Mouse (Mus musculus) thymus, adult 2 months (tissue): ENCODE data around the gene Schip1. TPM values are rescaled to one million over a fixed set of nuclear protein-coding genes. Genes with fewer than 3 reads are reported as not detected.

Experiments used
- DNase-seq: peaks from one replicate; pipeline ENCODE4 v3.0.0; 2021
- H3K27ac ChIP-seq: fragments of 200-500 bp; 2 replicates; pipeline ENCODE4 v1.5.1; 2012; ENCODE audit warnings: low read length, control low read depth; ENCODE audit not compliant: control insufficient read depth, insufficient read depth
- H3K27me3 ChIP-seq: fragments of 200-500 bp; 2 replicates; pipeline ENCODE4 v1.6.1; 2012; ENCODE audit warnings: mild to moderate bottlenecking, low read length, moderate library complexity, mixed read lengths; ENCODE audit not compliant: control insufficient read depth, insufficient read depth
- H3K36me3 ChIP-seq: fragments of 200-500 bp; 2 replicates; pipeline ENCODE4 v1.6.1; 2012; ENCODE audit warnings: mild to moderate bottlenecking, low read length, moderate library complexity; ENCODE audit not compliant: control insufficient read depth, insufficient read depth
- H3K4me1 ChIP-seq: fragments of 200-500 bp; replicated peaks from 2 replicates; pipeline ENCODE4 v1.6.1; 2012; ENCODE audit warnings: low read length; ENCODE audit not compliant: control insufficient read depth, insufficient read depth
- H3K4me3 ChIP-seq: fragments of 200-500 bp; 2 replicates; pipeline ENCODE4 v1.5.1; 2012; ENCODE audit warnings: mild to moderate bottlenecking, low read length, control low read depth, moderate library complexity; ENCODE audit not compliant: control insufficient read depth, insufficient read depth
- CTCF ChIP-seq: fragments of 200-500 bp; IDR thresholded peaks from 2 replicates; pipeline ENCODE4 v1.5.1; 2012; ENCODE audit warnings: mild to moderate bottlenecking, control low read depth, low read length, moderate library complexity, borderline replicate concordance; ENCODE audit not compliant: control insufficient read depth, poor library complexity, insufficient read depth; ENCODE audit errors: extremely low read depth
- POLR2A ChIP-seq: fragments of 200-500 bp; IDR thresholded peaks from 2 replicates; pipeline ENCODE4 v1.6.1; 2012; ENCODE audit warnings: mild to moderate bottlenecking, low read length, control low read depth, moderate library complexity; ENCODE audit not compliant: control insufficient read depth, poor library complexity, insufficient read depth; ENCODE audit errors: extremely low read depth
- WGBS: fragments of 180-500 bp; shearing (Covaris S2); methylation state at CpG from one replicate; pipeline ENCODE4 v1.1.7; 2018; 5-methylcytosine and 5-hydroxymethylcytosine counted together
- polyA plus RNA-seq: library from polyadenylated mRNA; depleted of rRNA; stranded (reverse); fragments of >200 nt; gene quantifications from 2 replicates; pipeline ENCODE4 v1.2.3, GENCODE M21; 2012

The Schip1 gene
- polyA plus RNA-seq, 1 experiment, result 3.2 TPM

GRCm38 (mm10) chr3:68567581-68567980 is 503.0 kb downstream of the Schip1 start:
- H3K27me3 ChIP-seq, result no peaks in the 10 kb centered on the region
- H3K27ac ChIP-seq, result no peak overlapping the region
- H3K4me3 ChIP-seq, result no peak overlapping the region
- no peak for TF ChIP-seq POLR2A
- no peak for TF ChIP-seq CTCF
- no peaks in the 10 kb centered on the region for H3K4me1 ChIP-seq
- H3K36me3 ChIP-seq, result no peaks in the 10 kb centered on the region
- WGBS, result 92% methylated on average over 7 of the region's 7 CpGs
- DNase-seq, result no peak

DNA sequence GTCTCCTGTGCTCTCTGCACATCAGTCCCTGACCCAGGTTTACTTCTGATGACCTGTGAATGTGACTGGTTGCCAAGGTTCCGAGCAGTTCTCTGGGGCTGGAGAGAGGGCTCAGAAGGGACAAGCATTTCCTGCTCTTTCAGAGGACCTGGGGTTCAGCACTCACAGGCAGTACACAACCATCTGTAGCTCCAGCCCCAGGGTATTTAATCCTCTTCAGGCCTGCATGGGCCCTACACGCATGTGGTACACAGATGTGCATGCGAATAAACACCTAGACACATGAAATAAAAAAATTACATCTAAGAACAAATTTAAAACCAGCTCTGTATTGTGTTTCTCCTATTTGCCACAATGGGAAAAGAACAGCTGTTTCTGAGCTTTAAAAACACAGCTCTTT is 503.5 kb downstream of the Schip1 start:
- Histone ChIP-seq H3K4me3 (no peak overlapping the region), H3K36me3 (no peaks in the 10 kb centered on the region), H3K4me1 (no peaks in the 10 kb centered on the region), H3K27me3 (no peaks in the 10 kb centered on the region), H3K27ac (no peak overlapping the region)
- no peak for DNase-seq
- 98% methylated on average over 3 of the region's 3 CpGs for WGBS
- TF ChIP-seq POLR2A (no peak), CTCF (no peak)

DNA sequence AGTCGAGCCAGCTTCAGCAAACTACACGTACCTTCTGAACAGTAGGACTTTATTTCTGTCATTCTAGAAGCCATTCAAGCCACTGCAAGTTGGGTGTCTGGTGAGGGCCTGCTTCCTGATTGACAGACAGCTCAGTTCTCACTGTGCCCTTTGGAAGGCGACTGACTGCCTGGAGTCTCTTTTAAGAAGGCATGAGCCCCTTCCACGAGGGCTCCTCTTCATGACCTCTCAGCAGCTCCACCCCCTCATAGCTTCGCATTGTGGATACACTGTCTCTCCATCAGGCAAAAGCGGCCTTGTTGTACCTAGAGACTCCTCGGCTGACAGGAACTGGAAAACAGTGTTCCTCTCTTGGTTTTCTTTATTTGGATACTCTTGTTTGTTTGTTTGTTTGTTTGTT is 504.1 kb downstream of the Schip1 start:
- DNase-seq, result no peak
- H3K36me3 ChIP-seq, result no peaks in the 10 kb centered on the region
- H3K27ac ChIP-seq, result no peak overlapping the region
- H3K4me3 ChIP-seq, result no peak overlapping the region
- TF ChIP-seq CTCF (no peak), POLR2A (no peak)
- H3K27me3 ChIP-seq, result no peaks in the 10 kb centered on the region
- H3K4me1 ChIP-seq, result no peaks in the 10 kb centered on the region
- WGBS, result 87% methylated on average over 7 of the region's 7 CpGs

DNA sequence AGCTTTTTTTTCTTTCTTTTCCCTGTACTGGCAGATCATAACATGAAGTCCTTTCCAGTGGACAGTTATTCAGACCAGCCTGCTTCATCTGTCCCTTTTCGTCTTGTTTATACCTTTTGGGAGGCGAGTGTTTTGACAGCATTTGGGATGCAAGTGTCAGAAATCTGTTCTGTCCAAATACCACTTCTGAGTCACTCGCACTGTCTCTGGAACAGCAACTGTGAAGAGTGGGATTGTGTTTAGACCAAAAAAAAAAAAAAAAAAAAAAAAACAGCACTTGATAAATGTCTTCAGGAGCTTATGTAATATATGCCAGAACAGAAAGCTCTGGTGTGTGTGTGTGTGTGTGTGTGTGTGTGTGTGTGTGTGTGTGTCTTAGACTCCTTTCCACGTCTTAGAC is 505.7 kb downstream of the Schip1 start:
- H3K27me3 ChIP-seq, result no peaks in the 10 kb centered on the region
- no peaks in the 10 kb centered on the region for H3K36me3 ChIP-seq
- 94% methylated on average over 4 of the region's 4 CpGs for WGBS
- no peak for TF ChIP-seq POLR2A
- H3K4me3 ChIP-seq, result no peak overlapping the region
- DNase-seq, result no peak
- H3K27ac ChIP-seq, result no peak overlapping the region
- no peaks in the 10 kb centered on the region for H3K4me1 ChIP-seq

- WGBS, result 53% methylated on average over 28 of the region's 28 CpGs
- H3K4me1 ChIP-seq, result no peaks in the 10 kb centered on the region; the same call in 1 of the 2 replicates
- TF ChIP-seq POLR2A, result no peak
- TF ChIP-seq CTCF, result no peak
- no peak overlapping the region for H3K4me3 ChIP-seq
- H3K27me3 ChIP-seq, result no peaks in the 10 kb centered on the region
- DNase-seq, result no peak
- no peaks in the 10 kb centered on the region for H3K36me3 ChIP-seq
- H3K27ac ChIP-seq, result no peak overlapping the region
Measured at GRCm38 (mm10) chr3:68572249-68573225, 507.9 kb downstream of the Schip1 start.

GRCm38 (mm10) chr3:68573226-68573624 is 508.6 kb downstream of the Schip1 start:
- Histone ChIP-seq H3K27ac (no peak overlapping the region), H3K27me3 (no peaks in the 10 kb centered on the region)

DNA sequence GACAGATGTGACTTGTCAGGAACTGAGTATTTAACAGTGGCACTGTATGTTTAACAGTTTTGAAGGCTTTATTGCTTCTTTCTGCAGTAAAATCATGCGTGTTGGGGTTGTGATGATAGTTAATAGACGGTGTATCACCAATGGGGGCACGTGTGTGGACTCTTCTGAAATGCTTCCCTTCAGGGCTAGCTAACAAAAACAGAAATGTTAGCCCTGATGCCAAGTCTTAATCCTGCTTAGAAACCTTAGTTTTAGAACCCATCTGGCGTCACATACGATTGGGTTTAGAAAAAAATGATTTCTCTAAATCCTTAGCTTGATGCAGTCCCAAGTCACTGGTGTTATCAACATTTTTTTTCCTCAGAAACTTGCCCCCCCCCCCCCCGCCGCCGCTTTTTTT is 509.5 kb downstream of the Schip1 start:
- DNase-seq, result no peak
- Histone ChIP-seq H3K27ac (no peak overlapping the region), H3K36me3 (no peaks in the 10 kb centered on the region), H3K4me3 (no peak overlapping the region), H3K27me3 (no peaks in the 10 kb centered on the region), H3K4me1 (no peaks in the 10 kb centered on the region; the same call in 1 of the 2 replicates)
- TF ChIP-seq CTCF, result no peak
- TF ChIP-seq POLR2A, result no peak
- WGBS, result 67% methylated on average over 8 of the region's 8 CpGs

More at GRCm38 (mm10) chr3:68573226-68573624, 508.6 kb downstream of the Schip1 start:
- DNase-seq, result no peak
- no peak overlapping the region for H3K4me3 ChIP-seq
- WGBS, result 87% methylated on average over 3 of the region's 3 CpGs
- TF ChIP-seq CTCF (no peak), POLR2A (no peak)
- no peaks in the 10 kb centered on the region for H3K36me3 ChIP-seq
- H3K4me1 ChIP-seq, result no peaks in the 10 kb centered on the region; the same call in 1 of the 2 replicates
